Mouse (Mus musculus) heart, adult 2 months (tissue): ENCODE measurements around the gene BC035947.

Experiments
- CTCF ChIP-seq: fragments of 200-600 bp; IDR thresholded peaks from 2 replicates; pipeline ENCODE4 v1.8.1; 2022; ENCODE audit warnings: antibody characterized with exemption, mild to moderate bottlenecking, moderate library complexity
- EP300 ChIP-seq: fragments of 200-500 bp; IDR thresholded peaks from 2 replicates; pipeline ENCODE4 v1.6.1; 2011; ENCODE audit warnings: low read depth, low read length, control low read depth; ENCODE audit not compliant: insufficient read depth
- POLR2A ChIP-seq: fragments of 200-500 bp; IDR thresholded peaks from 2 replicates; pipeline ENCODE4 v1.6.1; 2011; ENCODE audit warnings: mild to moderate bottlenecking, low read depth, low read length, control low read depth; ENCODE audit not compliant: insufficient read depth

DNA sequence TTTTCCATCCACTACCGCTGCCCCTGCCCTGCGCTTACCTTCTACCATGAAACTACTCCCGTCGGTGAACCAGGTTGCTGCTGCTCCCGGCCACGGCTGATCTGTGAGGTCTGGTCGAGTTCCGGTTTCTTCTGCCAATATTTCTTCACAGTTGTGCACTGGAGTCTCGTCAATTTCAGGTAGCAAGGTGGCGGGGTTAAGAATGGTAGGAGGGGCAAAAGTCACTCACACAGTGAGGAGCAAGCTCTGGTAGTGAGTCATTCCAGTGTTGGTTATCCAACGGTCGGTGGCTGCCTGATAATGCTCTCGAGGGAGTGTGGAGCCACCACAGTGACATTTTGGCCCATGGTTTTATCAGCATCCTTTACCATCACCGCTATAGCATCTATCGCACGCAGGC, 10.9 kb downstream of the BC035947 start:
- no peak for TF ChIP-seq POLR2A
- TF ChIP-seq CTCF, result no peak
- TF ChIP-seq EP300, result no peak
